Mouse (Mus musculus): ENCODE results near the gene Ifitm5. TPM values are rescaled to one million over a fixed set of nuclear protein-coding genes. Genes with fewer than 3 reads are reported as not detected.
A peak's percentile ranks its signal among the peaks of the same experiment; 100 is the strongest.
"Not testable (repeated sequence)": the region's sequence is repeated elsewhere in the genome, so short reads cannot be mapped to it uniquely, and the experiment has no call there.

Gene Ifitm5
- total RNA-seq (2017), result 12.8 and 18.0 TPM in 2 replicates

DNA sequence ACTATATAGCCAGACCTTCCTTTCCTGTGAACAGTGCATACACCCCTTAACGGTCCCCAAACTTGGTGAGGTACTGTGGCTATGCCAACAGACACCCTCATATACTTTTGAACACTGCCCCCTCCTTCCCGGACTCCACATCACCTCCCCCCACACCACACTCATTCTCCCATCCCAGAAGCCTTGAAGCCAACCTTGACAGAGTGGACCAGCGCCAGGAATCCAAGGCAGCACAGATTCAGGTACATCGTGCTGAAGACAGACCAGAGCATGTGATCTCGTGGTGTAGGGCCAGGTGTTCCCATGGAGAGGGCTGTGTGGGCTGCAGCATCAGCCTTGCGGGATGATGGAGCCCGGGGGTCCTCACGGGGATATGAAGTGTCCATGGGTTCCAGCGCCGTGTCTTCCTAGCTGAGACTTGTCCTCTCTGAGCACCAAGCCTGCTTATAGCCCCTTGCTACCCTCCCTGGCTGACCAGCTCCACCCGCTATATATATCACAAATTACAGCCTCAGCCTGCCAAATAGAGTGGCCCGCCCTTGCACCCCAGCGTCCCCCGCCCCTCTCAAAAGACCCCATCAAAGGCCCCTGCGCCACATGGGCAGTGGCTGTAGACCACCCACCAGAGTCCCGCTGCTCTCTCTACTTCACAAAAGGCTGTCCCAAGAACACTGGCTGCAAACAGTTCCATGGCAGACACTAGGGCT is at the start of gene Ifitm5:
Gene Ifitm5, minus strand, starts transcription at position 468 of the 707 bp plus-strand sequence.
- no peak for ATAC-seq (ENCODE audit: extremely low read depth, insufficient number of reproducible peaks, low FRiP score, poor library complexity, severe bottlenecking)

DNA sequence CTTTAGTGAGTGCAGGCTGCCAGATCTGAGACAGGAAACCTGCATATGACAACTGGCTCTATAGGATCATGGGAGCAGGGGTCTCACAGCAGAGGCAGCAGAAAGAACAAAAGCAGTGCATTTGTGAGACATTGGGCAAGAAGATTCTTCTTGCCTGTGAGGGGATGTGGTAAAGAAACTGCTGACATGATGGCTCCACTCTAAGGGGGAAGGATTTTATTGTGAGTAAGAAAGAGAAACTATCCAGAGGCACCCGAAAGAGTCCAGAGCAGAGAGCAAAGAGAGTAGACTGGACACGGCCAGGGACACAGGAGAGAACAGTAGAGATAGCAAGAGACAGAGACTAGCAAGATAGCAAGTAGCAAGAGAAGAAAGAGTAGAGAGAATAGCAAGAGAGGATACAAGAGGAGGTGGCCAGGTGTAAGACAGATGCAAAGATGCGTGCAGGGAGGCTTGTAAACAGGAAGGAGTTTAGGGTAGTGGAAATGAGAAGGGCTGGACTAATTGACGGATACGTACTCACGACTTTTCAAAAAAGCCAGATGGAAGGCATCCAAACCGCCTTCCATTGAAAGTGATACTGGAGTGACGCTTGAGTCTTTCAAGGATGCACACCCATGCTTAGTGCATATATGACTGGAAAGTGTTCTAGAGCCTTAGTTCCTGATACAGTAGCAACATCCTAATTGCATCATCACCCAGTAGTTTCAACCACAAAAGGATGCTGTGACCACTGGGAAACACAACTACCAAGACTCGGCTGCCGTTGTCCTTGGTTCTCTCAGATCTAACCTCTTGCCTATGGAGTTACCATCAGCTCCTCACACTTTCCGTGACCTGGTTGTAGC is 49.0 kb upstream of the Ifitm5 start:
- peak; percentile 88 for ATAC-seq (ENCODE audit: extremely low read depth, insufficient number of reproducible peaks, low FRiP score, poor library complexity, severe bottlenecking)

DNA sequence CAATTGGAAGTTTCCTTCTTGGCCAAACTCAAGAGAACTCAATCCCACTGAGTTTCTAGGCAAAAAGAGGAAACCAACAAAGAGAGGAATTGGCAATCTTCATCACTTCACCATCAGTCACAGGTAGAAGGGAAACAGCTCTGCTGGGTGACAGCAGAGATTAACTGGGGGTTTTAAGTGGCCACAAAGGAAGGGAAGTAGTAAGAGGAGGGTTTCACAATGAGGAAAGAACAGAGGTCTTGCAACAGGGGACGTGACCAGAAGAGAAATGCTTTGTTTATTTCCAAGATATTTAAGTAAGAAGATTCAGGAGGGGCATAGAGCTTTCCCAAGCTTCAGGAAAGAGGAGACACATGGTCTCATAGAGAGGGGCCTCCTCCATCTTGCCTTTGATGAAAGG is 47.7 kb upstream of the Ifitm5 start:
- peak; percentile 60 for ATAC-seq (ENCODE audit: extremely low read depth, insufficient number of reproducible peaks, low FRiP score, poor library complexity, severe bottlenecking)

DNA sequence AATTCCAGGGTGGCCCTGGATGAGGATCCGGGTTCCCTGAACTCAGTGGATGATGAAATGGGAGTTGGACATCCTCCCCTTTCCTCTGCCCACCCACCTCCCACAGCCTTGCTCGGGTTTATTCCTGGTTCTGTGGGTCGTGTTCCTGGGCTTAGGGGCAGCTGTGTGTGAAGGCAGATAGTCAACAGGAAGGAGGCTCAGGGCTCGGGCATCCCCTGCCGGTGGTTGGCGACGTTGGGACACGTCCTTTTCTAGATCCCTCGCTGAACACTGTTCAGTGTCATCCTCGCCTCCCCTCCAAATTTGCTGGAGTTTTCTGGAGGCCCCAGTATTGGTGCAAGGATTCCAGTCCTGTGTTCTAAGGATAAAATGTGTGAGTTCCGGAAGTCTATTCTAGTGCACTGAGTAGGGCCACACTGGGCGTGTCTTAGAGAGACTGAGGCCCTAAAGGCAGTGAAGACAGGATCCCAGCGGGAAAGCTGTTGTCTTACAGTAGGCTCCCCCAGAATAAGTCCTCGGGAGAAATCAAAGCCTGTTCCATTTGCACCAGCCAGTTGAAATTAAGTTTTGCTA is 41.1 kb upstream of the Ifitm5 start:
- ATAC-seq (ENCODE audit: extremely low read depth, insufficient number of reproducible peaks, low FRiP score, poor library complexity, severe bottlenecking), result peak; percentile 24; the same call in 1 of the 2 replicates

DNA sequence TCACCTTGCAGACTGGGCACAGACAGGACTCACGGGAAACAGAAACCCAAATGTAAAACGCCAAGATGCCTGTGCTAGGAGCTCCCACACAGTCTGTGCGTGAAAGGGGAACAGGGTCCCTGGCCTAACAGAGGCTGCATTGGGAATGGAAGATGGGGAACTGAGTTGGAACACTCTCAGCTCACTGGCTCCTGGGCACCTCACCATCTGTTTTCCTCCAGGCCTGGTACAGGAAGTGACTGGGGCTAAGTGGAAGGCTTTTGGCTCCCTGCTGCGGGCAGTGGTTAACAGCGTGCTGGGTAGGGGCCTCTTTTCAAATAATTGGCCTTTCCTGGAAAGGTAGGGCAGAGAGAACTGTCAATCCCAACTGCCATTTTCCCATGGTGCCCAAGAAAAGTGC is 40.5 kb upstream of the Ifitm5 start:
- no peak for ATAC-seq (ENCODE audit: extremely low read depth, insufficient number of reproducible peaks, low FRiP score, poor library complexity, severe bottlenecking)

DNA sequence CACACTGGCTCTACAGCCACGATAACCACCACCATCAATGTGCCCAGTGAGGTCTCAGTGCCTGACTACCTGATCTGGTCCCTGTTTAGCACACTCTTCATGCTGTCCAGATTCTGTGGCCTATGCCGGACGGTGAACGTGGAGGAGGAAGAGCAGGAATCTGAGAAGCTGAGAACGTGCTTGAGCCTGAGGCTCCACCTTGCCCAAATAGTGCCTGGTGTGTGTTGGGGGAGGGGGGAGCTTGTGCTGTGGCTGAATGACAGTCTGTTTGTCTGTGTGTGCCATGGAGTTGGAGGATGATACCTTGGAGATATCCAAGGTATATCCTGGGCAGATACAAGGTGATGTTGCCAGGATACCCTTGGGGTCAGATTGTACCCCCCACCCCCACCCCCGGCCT is 40.1 kb upstream of the Ifitm5 start:
- ATAC-seq (ENCODE audit: extremely low read depth, insufficient number of reproducible peaks, low FRiP score, poor library complexity, severe bottlenecking), result no peak

DNA sequence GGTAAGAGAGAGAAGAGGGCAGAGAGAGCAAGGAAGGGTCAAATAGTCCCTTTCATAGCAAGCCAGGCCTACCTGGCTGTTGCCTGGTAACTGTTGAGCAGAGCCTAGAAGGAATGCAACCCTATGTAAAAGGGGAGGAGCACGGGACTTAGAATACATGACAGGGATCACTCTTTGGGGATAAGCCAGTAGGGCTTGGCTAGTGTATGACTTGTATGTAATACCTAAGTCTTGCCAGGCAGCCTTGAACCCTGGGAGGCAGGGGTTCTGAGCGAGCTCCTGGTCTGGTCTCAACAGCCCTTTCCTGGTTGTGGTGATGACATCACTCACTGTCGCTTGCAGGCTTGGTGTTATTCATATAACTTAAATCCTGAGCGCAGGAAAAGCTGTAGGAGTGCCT is 38.9 kb upstream of the Ifitm5 start:
- no peak for ATAC-seq (ENCODE audit: extremely low read depth, insufficient number of reproducible peaks, low FRiP score, poor library complexity, severe bottlenecking)

DNA sequence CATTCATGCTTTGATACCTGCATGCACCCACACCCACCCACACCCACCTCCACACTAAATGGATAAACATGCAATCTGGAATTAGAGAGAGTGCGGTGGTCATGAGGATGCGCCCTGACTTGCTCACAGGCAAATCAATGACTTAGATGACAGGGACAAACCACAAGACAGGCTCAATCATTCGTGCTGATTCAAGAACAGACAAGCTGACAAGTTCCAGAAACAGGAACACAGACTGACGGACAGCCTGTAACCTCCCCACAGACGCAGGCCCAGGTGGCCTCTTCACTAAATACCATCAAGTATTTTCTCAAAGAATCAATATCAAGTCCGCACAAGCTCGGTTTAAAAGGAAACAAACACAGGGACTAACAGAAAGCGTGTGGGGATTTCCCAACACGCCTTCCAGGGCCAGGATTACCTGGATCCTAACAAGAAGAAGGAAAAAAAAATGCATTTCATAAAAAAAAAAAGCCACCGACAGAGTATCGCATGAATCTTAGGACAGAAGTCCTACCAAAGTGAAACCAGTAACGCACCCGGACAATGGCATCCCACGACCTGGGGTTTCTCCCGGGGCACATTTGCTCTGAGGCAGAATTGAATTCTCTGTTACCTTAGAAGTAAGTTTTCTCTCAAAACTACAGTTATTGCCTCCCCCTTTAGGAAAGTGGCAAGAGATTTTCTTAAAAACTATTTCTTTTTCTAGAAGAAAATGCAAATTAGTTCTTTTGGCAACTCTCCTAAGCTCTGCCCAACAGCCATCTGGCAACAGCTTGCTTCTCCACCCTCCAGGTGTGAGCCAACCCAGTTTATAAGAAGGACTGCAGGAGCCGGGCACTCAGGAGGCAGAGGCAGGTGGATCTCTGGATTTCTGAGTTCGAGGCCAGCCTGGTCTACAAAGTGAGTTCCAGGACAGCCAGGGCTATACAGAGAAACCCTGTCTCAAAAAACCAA is 37.4 kb upstream of the Ifitm5 start:
- no peak for ATAC-seq (ENCODE audit: extremely low read depth, insufficient number of reproducible peaks, low FRiP score, poor library complexity, severe bottlenecking)

DNA sequence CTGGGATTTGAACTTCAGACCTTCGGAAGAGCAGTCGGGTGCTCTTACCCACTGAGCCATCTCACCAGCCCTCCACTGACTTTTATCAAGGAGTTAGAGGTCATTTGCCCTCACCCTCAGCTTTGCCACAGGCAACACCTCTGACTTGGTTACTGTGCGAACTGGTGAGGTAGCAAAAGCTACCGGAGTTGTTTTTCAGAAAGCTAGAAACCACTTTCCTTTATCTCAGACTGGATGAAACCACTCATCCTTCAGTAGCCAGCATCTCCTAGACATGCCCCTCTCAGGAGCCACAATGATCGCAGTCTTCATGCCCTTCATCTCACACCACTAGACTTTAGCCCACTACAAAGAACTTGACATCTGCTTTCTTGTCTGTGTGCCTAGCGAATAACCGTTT is 32.9 kb upstream of the Ifitm5 start:
- no peak for ATAC-seq (ENCODE audit: extremely low read depth, insufficient number of reproducible peaks, low FRiP score, poor library complexity, severe bottlenecking)

DNA sequence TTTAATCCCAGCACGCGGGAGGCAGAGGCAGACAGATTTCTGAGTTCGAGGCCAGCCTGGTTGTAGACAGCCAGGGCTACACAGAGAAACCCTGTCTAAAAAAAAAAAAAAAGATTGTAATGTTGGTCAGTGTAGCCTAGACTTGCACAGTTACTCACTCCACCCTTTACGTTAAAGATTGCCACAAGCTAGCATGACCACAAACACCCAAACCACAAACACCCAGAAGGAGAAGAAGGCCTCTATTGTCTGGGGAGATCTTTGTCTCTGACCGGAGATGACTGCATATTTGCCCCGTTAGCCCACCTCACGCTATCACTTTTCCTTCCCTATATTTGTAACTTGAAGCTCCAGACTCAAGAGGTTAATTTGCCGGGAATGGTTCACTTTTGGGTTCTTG is 31.6 kb upstream of the Ifitm5 start:
- peak; percentile 88 for ATAC-seq (ENCODE audit: extremely low read depth, insufficient number of reproducible peaks, low FRiP score, poor library complexity, severe bottlenecking)

DNA sequence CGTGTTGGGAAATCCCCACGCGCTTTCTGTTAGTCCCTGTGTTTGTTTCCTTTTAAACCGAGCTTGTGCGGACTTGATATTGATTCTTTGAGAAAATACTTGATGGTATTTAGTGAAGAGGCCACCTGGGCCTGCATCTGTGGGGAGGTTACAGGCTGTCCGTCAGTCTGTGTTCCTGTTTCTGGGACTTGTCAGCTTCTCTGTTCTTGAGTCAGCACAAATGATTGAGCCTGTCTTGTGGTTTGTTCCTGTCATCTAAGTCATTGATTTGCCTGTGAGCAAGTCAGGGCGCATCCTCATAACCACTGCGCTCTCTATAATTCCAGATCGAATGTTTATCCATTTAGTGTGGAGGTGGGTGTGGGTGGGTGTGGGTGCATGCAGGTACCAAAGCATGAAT is 26.6 kb upstream of the Ifitm5 start:
- ATAC-seq (ENCODE audit: extremely low read depth, insufficient number of reproducible peaks, low FRiP score, poor library complexity, severe bottlenecking), result peak; percentile 62

DNA sequence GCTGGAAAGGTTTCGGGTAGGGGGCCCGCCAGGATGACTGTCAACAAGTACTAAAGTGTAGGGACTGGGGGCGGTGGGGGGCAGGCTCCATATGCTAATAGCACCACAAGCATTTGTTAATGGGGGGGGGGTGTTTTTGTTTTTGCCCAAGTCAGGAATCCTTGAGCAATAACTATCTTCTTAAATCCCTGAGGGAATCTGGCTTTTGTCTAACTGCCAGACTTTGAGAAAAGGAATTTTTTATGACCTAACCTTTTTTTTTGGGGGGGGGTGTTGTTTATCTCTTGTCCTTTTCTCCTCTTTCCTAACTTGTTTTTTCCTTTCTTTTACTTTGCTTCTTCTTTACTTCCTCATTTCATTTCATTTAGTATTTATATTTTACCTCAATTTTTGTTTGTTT is 25.4 kb upstream of the Ifitm5 start:
- no peak for ATAC-seq (ENCODE audit: extremely low read depth, insufficient number of reproducible peaks, low FRiP score, poor library complexity, severe bottlenecking)

DNA sequence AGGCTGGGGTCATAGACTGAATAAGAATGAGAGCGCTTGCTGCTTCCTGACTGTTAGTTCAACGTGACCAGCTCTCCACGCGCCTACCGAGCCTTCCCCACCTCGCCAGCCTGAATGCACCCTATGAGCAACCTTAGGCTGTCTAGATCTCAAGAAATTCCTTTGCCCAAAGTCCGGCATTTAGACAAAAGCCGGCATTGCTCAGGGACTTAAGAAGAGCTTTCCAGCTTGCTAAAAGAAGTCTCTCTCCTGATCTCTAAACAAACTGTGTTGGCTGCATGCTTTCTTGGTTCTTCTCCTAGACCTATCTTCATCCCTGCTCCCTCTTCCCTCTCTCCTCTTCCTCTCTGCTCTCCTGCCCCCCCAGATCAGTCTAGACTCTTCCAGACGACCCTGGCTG is 24.8 kb upstream of the Ifitm5 start:
- no peak for ATAC-seq (ENCODE audit: extremely low read depth, insufficient number of reproducible peaks, low FRiP score, poor library complexity, severe bottlenecking)

DNA sequence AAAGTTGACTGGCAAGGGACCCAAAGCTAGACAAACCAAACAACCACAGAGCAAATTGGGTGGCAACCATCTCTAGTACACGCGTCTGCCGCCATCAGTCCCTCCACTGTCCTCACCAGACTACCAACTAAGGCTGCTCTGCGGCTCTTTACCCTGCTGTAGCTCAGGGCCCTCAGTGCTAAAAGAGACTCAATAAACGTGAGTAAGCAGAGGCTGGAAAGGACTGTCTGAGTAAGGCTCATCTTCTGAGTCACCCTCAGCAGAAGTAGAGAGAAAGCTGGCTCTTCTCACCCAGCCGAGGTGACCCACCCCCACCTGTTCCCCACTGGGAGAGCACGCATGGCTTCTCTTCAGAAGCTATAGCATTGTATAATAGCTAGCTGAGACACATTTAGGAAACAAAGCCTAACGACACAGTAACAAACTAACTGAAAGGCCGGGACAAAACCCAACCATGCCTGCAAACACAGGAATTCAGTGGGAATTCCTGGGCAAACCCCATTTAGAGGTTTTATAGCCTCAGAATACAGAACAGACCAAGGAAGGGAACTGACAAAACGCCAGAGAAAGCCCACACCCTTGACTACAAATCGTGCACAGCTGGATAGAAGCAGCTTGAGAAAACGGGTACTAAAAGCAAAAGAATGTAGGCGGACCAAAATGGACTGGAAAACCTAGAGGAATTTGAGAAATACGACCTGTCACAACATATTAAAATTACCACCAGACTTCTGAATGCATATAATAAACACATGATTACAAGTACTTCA is 23.5 kb upstream of the Ifitm5 start:
- no peak for ATAC-seq (ENCODE audit: extremely low read depth, insufficient number of reproducible peaks, low FRiP score, poor library complexity, severe bottlenecking)

DNA sequence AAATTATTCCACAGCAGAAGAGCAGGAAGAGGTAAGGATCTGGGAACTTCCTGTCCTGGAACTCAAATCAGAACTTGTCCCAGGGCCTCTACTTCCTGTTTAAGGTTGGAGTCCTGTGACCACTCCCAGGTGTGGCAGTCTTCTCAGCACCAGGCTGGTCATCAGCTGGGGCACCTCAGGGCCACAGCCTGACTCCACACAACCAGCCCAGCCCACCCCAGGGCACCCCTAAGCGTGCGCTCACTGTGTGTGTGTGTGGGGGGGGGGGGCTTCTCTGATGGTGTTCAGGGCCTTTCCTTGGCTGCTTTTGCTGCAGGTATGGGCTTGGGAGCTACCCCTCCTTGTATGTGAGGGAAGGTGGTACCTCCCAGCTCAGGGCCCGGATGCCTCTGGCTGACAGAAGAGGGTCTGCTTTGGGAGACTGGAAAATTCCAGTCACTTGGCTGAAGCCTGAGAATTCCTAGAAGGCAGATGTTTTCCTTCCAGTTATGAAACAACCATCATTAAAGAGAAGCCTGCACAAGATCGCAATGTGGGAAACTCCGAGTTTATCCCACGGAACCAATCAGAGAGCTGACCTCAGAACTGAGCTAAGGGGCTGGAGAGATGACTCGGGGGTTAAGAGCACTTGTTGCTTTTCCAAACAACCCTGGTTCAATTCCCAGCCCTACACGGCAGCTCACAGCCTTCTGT is 21.5 kb upstream of the Ifitm5 start:
- ATAC-seq (ENCODE audit: extremely low read depth, insufficient number of reproducible peaks, low FRiP score, poor library complexity, severe bottlenecking), result no peak

DNA sequence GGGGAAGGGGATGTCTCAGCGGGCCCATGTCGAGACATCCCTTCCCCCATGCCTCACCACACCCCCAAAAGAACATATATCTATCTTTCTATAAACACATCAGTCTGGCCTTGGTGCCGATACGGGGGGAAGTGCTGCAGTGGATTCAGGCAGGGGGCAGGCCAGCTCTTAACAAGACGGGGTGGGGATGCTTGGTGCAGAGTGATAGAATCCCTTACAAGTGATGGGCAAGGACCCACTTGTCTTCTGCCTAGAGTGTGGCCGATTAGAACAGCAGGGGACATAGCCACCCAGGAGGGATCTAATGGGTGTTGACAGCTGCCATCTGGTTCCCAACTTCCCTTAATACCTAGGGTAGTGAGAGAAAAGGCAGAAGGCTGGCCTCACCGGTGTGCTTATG is 20.8 kb upstream of the Ifitm5 start:
- no peak for ATAC-seq (ENCODE audit: extremely low read depth, insufficient number of reproducible peaks, low FRiP score, poor library complexity, severe bottlenecking)

DNA sequence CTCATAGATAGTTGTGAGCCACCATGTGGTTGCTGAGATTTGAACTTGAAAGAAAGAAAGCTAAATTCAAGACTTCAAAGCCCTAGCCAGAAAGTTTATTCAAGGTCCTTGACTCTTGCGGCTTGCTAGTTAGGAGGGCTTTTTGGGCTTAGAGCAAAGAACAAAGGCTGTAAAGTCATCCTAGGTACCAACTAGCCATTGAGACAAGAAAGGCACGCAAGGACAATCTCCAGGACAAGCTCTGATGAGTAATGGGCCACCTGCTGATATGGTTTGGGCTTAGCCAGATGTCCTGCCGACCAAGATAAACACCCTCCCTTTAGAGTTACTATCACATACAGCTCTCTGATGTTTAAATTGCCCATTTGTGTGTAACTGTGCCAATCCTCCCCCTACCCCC is 18.6 kb upstream of the Ifitm5 start:
- not testable (repeated sequence) for ATAC-seq (ENCODE audit: extremely low read depth, insufficient number of reproducible peaks, low FRiP score, poor library complexity, severe bottlenecking)

Data from neutrophil, adult 5-6 weeks (primary cell).